Mouse (Mus musculus) lung, postnatal 0 days (tissue): Measurements from ENCODE around the gene Kif3a. TPM values are rescaled to one million over a fixed set of nuclear protein-coding genes. Genes with fewer than 3 reads are reported as not detected.

Experiments
- ATAC-seq: fragments of 200-750 bp; cut with Nextera tagmentation; 2 replicates; pipeline ENCODE4 v1.8.0; 2017; ENCODE audit warnings: moderate library complexity
- DNase-seq: peaks from one replicate; pipeline ENCODE4 v3.0.0-alpha.2; 2016; ENCODE audit warnings: low spot score
- H3K27ac ChIP-seq: fragments of 300-500 bp; sonication (generic); 2 replicates; pipeline ENCODE4 v1.5.1; 2014; ENCODE audit warnings: antibody characterized with exemption, mild to moderate bottlenecking, low read length, mixed read lengths
- H3K27me3 ChIP-seq: fragments of 300-500 bp; sonication (generic); replicated peaks from 2 replicates; pipeline ENCODE4 v1.6.1; 2014; ENCODE audit warnings: low read length, mixed read lengths; ENCODE audit not compliant: insufficient read depth
- H3K36me3 ChIP-seq: fragments of 300-500 bp; sonication (generic); 2 replicates; pipeline ENCODE4 v1.6.1; 2014; ENCODE audit warnings: low read length, mixed read lengths; ENCODE audit not compliant: insufficient read depth
- H3K4me1 ChIP-seq: fragments of 300-500 bp; sonication (generic); 2 replicates; pipeline ENCODE4 v1.6.1; 2014; ENCODE audit warnings: antibody characterized with exemption, low read depth, low read length, mixed read lengths; ENCODE audit not compliant: insufficient read depth
- H3K4me2 ChIP-seq: fragments of 300-500 bp; sonication (generic); replicated peaks from 2 replicates; pipeline ENCODE4 v1.6.1; 2014; ENCODE audit warnings: low read depth, mild to moderate bottlenecking, low read length, moderate library complexity, mixed read lengths
- H3K4me3 ChIP-seq: fragments of 300-500 bp; sonication (generic); 2 replicates; pipeline ENCODE4 v1.5.1; 2014; ENCODE audit warnings: low read depth, low read length
- H3K9ac ChIP-seq: fragments of 300-500 bp; sonication (generic); replicated peaks from 2 replicates; pipeline ENCODE4 v1.6.1; 2014; ENCODE audit warnings: low read depth, mild to moderate bottlenecking
- H3K9me3 ChIP-seq: fragments of 300-500 bp; sonication (generic); 2 replicates; pipeline ENCODE4 v1.6.1; 2016; ENCODE audit warnings: low read length, mixed read lengths
- CTCF ChIP-seq: IDR thresholded peaks from 2 replicates; pipeline ENCODE4 v1.5.1; 2016; ENCODE audit warnings: antibody characterized with exemption, mild to moderate bottlenecking
- EP300 ChIP-seq: IDR thresholded peaks from 2 replicates; pipeline ENCODE4 v1.6.1; 2016; ENCODE audit warnings: antibody characterized with exemption, mild to moderate bottlenecking, control low read depth
- WGBS: fragments of 180-500 bp; shearing (Covaris S2); extraction: QIAGEN DNeasy Blood & Tissue Kit; methylation state at CpG from one replicate; pipeline ENCODE4 v1.1.7; 2014; 5-methylcytosine and 5-hydroxymethylcytosine counted together
- polyA plus RNA-seq: library from polyadenylated mRNA; unstranded; fragments of >200 nt; fragmentation: Nextera tagmentation; extraction: Ambion mirVana; gene quantifications from 2 replicates; pipeline ENCODE4 v1.2.1, GENCODE M21; 2015

The Kif3a gene
- polyA plus RNA-seq, 1 experiment from 2014 or later = 39.9 TPM

DNA sequence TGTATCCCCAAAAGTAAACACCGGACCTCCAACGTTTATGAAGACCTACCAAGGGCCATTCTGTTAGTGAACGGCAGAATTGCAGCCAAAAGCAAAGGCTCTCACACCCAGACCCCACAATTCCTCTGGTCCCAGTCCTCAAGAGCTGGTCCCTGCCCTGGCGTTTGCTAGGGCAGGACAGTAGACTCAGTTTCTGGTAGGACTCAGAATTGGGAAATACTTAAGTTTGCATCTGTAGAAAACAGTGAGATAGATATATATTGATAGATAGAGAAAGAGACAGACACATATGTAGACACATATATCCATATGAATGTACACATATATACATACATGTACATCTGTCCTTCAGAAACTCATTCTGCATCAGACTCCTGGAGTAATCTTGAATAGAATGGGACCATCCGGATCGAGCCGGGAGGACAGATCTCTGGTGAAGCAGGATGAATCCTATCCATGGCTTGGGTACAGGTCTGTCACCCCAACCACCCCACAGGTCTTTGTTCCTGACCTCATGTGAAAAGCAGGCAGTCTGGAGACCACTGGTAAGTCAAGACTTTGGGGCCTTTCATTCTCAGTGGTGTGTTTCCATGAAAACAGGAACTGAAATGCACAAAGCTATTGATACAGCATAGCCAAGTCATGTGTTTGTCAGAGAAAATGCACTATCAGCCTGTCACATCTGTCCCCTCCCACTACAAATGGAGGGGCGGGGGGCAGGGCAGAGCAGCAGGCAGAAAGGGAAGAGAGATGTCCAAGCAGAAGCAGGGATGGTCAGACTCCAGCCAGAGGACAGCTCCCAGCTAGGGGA, 49.8 kb downstream of the Kif3a start:
- ATAC-seq = no peak
- DNase-seq = no peak

DNA sequence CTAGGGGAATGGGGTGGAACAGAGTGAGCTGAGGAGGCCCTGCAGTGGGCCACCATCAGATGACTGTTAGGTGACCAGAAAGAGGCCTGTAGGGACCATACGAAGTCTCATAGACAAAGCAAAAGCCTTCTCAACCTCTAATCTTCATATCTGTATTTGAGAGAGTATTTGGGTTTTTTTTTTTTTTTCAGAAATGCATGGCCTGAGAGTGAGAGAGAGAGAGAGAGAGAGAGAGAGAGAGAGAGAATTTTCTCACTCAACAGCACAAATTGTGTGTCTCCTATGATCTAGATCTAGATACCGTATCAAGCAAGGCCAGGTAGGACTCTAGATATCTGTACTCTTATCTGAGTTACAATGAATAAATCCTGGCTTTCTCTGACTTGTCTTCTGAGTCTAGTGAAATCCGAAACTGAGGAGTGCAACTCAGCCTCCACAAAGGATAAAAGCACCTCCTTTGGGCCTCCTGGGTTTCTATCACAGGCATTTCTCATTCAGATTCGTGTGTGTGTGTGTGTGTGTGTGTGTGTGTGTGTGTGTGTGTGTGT, 50.5 kb downstream of the Kif3a start:
- H3K27ac ChIP-seq = no peak overlapping the region
- no peak for DNase-seq
- ATAC-seq = no peak
- H3K36me3 ChIP-seq = no peaks in the 10 kb centered on the region
- no peaks in the 10 kb centered on the region for H3K27me3 ChIP-seq
- no peaks in the 10 kb centered on the region for H3K9me3 ChIP-seq
- H3K9ac ChIP-seq = no peak overlapping the region
- no peak overlapping the region for H3K4me3 ChIP-seq
- WGBS = 57% methylated on average over 4 of the region's 4 CpGs
- no peak overlapping the region for H3K4me2 ChIP-seq
- TF ChIP-seq EP300 (no peak), CTCF (no peak)
- no peaks in the 10 kb centered on the region for H3K4me1 ChIP-seq

More for the DNA sequence above, 49.8 kb downstream of the Kif3a start:
- WGBS = 64% methylated on average over 8 of the region's 8 CpGs
- no peaks in the 10 kb centered on the region for H3K36me3 ChIP-seq
- H3K9ac ChIP-seq = no peak overlapping the region
- H3K4me2 ChIP-seq = no peak overlapping the region
- H3K27ac ChIP-seq = no peak overlapping the region
- no peaks in the 10 kb centered on the region for H3K4me1 ChIP-seq
- no peaks in the 10 kb centered on the region for H3K9me3 ChIP-seq
- no peaks in the 10 kb centered on the region for H3K27me3 ChIP-seq
- no peak overlapping the region for H3K4me3 ChIP-seq
- TF ChIP-seq CTCF (no peak), EP300 (no peak)

DNA sequence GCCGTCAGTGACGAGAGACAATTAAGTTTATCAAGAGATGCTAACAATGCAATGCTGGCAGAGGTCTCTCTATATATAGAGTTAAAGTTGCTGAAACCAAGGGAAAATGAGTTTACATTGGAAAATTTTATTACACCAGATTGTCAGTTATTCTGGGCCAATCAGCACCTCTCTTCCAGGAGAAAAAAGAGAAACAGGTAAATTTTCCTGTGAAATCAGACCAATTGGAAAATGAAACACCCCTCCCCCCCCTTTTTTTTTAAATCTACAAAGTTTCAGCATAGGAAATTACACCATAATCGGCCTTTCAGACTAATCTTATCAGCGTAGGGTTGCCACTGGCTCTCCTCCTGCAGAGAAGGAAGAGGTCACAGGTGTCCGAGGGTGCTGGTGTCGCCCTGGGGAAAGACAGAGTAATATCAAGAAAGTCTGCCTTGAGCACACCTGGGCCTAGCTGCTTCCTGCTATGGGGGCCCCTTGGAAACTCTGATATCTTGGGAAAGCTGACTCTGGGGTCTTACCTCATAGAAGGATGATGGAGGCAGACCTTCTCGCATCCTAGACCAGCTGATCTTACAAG, 51.5 kb downstream of the Kif3a start, which contains the start of gene Il4:
Gene Il4 (minus strand): TSS at position 51 of the 580 bp plus-strand sequence.
- 69% methylated on average over 7 of the region's 7 CpGs for WGBS
- H3K9ac ChIP-seq = no peak within 1 kb of the TSS
- no peak within 1 kb of the TSS for H3K4me3 ChIP-seq
- DNase-seq (no peak), ATAC-seq (no peak)
- H3K9me3 ChIP-seq = no peaks in the 10 kb centered on the region
- no peaks in the 10 kb centered on the region for H3K27me3 ChIP-seq
- no peaks in the 10 kb centered on the region for H3K4me1 ChIP-seq
- H3K36me3 ChIP-seq = no peaks in the 10 kb centered on the region
- H3K4me2 ChIP-seq = no peak within 1 kb of the TSS
- TF ChIP-seq EP300 = no peak
- TF ChIP-seq CTCF = no peak
- H3K27ac ChIP-seq = no peak within 1 kb of the TSS

DNA sequence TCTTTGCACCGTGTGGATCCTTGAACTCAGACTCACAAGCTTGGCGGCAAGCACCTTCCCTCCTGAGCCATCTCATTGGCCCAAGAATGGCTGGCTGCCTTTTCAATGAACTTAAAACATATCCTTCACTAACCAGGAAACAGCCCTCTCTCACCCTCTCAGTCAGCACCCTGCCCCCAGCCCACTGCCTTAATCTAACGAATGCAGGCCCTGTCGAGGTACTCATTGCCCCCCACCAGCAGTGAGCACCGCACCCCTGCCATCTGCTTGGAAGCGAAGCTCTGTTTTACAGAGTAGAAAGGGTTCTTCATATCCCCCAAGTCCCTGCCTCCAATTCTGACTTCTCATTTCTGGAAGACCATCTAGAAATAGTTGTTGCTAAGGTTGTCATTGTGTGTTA, 52.2 kb downstream of the Kif3a start:
- Histone ChIP-seq H3K9me3 (no peaks in the 10 kb centered on the region), H3K4me2 (no peak overlapping the region), H3K4me3 (no peak overlapping the region), H3K4me1 (no peaks in the 10 kb centered on the region), H3K27me3 (no peaks in the 10 kb centered on the region), H3K27ac (no peak overlapping the region), H3K36me3 (no peaks in the 10 kb centered on the region), H3K9ac (no peak overlapping the region)
- WGBS = 65% methylated on average over 6 of the region's 6 CpGs
- ATAC-seq = no peak
- DNase-seq = no peak
- TF ChIP-seq EP300 (no peak), CTCF (no peak)

DNA sequence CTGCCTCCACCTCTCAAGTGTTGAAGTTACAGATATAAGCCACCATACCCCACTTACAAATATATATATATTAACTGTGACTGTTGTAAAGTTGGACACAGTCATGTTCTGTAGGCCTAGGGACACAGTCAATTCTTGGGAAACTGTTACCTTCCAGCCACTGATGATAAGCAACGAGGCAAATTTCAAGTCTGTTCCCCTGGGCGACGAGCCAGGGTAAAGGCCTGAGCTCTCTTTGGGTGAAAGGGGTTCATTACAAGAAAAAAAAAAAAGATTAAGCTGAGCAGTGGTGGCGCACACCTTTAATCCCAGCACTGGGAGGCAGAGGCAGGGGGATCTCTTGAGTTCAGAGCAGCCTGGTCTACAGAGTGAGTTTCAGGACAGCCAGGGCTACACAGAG, 52.9 kb downstream of the Kif3a start:
- H3K4me1 ChIP-seq = no peaks in the 10 kb centered on the region
- ATAC-seq (no peak), DNase-seq (no peak)
- no peak overlapping the region for H3K4me2 ChIP-seq
- no peak overlapping the region for H3K27ac ChIP-seq
- H3K9me3 ChIP-seq = no peaks in the 10 kb centered on the region
- 76% methylated on average over 4 of the region's 4 CpGs for WGBS
- no peaks in the 10 kb centered on the region for H3K36me3 ChIP-seq
- H3K4me3 ChIP-seq = no peak overlapping the region
- no peak overlapping the region for H3K9ac ChIP-seq
- no peak for TF ChIP-seq EP300
- no peak for TF ChIP-seq CTCF
- H3K27me3 ChIP-seq = no peaks in the 10 kb centered on the region

DNA sequence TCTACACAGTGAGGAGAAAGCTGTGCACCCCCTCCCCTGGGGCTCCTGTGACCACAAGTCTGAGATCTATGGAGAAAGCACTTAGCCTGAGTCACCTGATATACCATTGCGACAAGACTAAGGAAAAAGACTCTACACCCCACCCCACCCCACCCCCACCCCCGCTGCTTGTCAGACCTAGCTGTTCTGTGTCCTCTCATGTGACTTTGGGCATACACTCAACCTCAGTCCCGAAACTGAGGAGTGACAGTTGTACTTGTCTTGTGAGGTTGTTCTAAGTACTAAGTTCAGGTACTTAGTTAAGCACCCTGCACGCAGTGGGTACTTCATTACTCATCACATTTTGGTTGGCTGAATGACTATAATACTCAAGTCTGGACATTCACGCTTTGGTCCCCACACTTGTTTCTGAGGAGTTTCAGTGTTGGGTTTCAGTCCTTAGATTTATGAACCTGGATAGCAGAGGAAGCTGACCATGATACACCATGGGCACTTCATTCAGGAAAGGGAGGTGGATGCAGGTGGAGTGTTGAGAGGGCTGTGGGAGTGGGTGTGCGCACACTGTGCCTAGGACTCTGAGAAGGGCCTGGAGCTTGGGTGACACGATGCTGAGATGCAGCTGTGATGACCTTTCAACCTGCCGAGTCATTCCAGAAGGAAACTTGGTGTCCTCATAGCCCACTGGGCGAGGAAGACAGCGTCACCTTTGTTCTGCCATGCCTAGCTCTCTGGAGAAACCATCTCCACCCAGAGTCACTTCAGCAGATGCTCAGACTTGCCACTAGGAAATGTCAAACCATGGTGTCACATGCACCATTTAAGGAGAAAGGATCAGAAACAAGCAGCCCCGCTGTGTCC, 54.6 kb downstream of the Kif3a start:
- WGBS = 76% methylated on average over 11 of the region's 11 CpGs
- no peak for TF ChIP-seq CTCF
- TF ChIP-seq EP300 = no peak

More for the DNA sequence above, 54.6 kb downstream of the Kif3a start:
- Histone ChIP-seq H3K36me3 (no peaks in the 10 kb centered on the region), H3K4me2 (no peak overlapping the region), H3K4me1 (no peaks in the 10 kb centered on the region), H3K4me3 (no peak overlapping the region), H3K27ac (no peak overlapping the region), H3K9ac (no peak overlapping the region), H3K27me3 (no peaks in the 10 kb centered on the region), H3K9me3 (no peaks in the 10 kb centered on the region)
- DNase-seq (no peak), ATAC-seq (no peak)
